Mouse (Mus musculus): ENCODE results near the gene Gm3250. TPM values are rescaled to one million over a fixed set of nuclear protein-coding genes. Genes with fewer than 3 reads are reported as not detected.
"Not testable (repeated sequence)": the region's sequence is repeated elsewhere in the genome, so short reads cannot be mapped to it uniquely, and the experiment has no call there.

The Gm3250 gene
- polyA plus RNA-seq, 1 experiment = not detected

- TF ChIP-seq CTCF (IDR thresholded peaks at IDR 0.05; ENCODE audit: insufficient read depth, low read depth, low read length) = no peak
- no peak for TF ChIP-seq POLR2A (IDR thresholded peaks at IDR 0.05; ENCODE audit: insufficient read depth, low read depth, low read length)
- Histone ChIP-seq H3K4me1 (ENCODE audit: control insufficient read depth, insufficient read depth, low read length) (peaks cover 9% of the 10 kb centered on the region; the same call in 1 of the 2 replicates), H3K4me3 (ENCODE audit: insufficient read depth, low read depth, low read length) (no peak overlapping the region)
Measured at GRCm38 (mm10) chr10:77753448-77753847, 28.9 kb downstream of the Gm3250 start.

GRCm38 (mm10) chr10:77752312-77752711 is 30.0 kb downstream of the Gm3250 start:
- 72% methylated on average over 3 of the region's 3 CpGs for WGBS
- H3K27ac ChIP-seq (ENCODE audit: insufficient read depth, low read depth, low read length); H3K4me1 ChIP-seq (ENCODE audit: control insufficient read depth, insufficient read depth, low read length); H3K4me3 ChIP-seq (ENCODE audit: insufficient read depth, low read depth, low read length): not testable (repeated sequence)

More at GRCm38 (mm10) chr10:77753448-77753847, 28.9 kb downstream of the Gm3250 start:
- H3K27ac ChIP-seq (ENCODE audit: insufficient read depth, low read depth, low read length) = no peak overlapping the region

- not testable (repeated sequence) for H3K27ac ChIP-seq (ENCODE audit: insufficient read depth, low read depth, low read length); H3K4me3 ChIP-seq (ENCODE audit: insufficient read depth, low read depth, low read length); H3K4me1 ChIP-seq (ENCODE audit: control insufficient read depth, insufficient read depth, low read length)
- 75% methylated on average over 1 of the region's 1 CpGs for whole genome bisulfite sequencing
Measured at GRCm38 (mm10) chr10:77751254-77751653, 31.1 kb downstream of the Gm3250 start, which contains the start of gene Gm9736. Gene Gm9736 (minus strand): TSS chr10:77751354.

DNA sequence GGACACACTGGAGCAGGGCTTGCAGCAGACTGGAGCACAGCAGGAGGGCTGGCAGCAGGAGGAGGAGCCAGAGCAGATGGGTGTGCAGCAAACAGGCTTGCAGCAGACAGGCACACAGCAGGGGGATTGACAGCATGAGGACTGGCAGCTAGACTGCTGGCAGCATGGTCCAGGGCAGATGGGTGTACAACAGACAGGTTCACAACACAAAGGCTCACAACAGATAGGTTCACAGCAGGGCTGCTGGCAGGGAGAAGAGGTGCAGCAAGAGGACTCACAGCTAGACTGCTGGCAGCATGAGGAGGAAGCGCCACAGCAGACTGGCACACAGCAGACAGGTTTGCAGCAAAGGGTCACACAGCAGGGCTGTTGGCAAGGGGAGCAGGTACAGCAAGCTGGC is 31.7 kb downstream of the Gm3250 start:
- H3K4me1 ChIP-seq (ENCODE audit: control insufficient read depth, insufficient read depth, low read length); H3K27ac ChIP-seq (ENCODE audit: insufficient read depth, low read depth, low read length); H3K4me3 ChIP-seq (ENCODE audit: insufficient read depth, low read depth, low read length): not testable (repeated sequence)
- 54% methylated on average over 1 of the region's 1 CpGs for WGBS

GRCm38 (mm10) chr10:77741924-77742688 is 40.2 kb downstream of the Gm3250 start, which contains the start of gene Gm18596:
Gene Gm18596 (minus strand): TSS chr10:77742638.
- not testable (repeated sequence) for H3K4me3 ChIP-seq (ENCODE audit: insufficient read depth, low read depth, low read length); H3K27ac ChIP-seq (ENCODE audit: insufficient read depth, low read depth, low read length)
- H3K4me1 ChIP-seq (ENCODE audit: control insufficient read depth, insufficient read depth, low read length) = peaks cover 24% of the 10 kb centered on the region
- WGBS = 56% methylated on average over 5 of the region's 5 CpGs

GRCm38 (mm10) chr10:77738929-77739328 is 43.4 kb downstream of the Gm3250 start:
- no peak overlapping the region for H3K4me3 ChIP-seq (ENCODE audit: insufficient read depth, low read depth, low read length)
- H3K27ac ChIP-seq (ENCODE audit: insufficient read depth, low read depth, low read length) = no peak overlapping the region
- 96% methylated on average over 4 of the region's 4 CpGs for WGBS
- H3K4me1 ChIP-seq (ENCODE audit: control insufficient read depth, insufficient read depth, low read length) = peaks cover 25% of the 10 kb centered on the region
- TF ChIP-seq CTCF (IDR thresholded peaks at IDR 0.05; ENCODE audit: insufficient read depth, low read depth, low read length) (no peak), POLR2A (IDR thresholded peaks at IDR 0.05; ENCODE audit: insufficient read depth, low read depth, low read length) (no peak)

- Histone ChIP-seq H3K27ac (ENCODE audit: insufficient read depth, low read depth, low read length) (no peak overlapping the region), H3K4me3 (ENCODE audit: insufficient read depth, low read depth, low read length) (no peak overlapping the region), H3K4me1 (ENCODE audit: control insufficient read depth, insufficient read depth, low read length) (peaks cover 15% of the 10 kb centered on the region)
- TF ChIP-seq CTCF (IDR thresholded peaks at IDR 0.05; ENCODE audit: insufficient read depth, low read depth, low read length) = no peak
- no peak for TF ChIP-seq POLR2A (IDR thresholded peaks at IDR 0.05; ENCODE audit: insufficient read depth, low read depth, low read length)
- 92% methylated on average over 1 of the region's 1 CpGs for WGBS
Measured at GRCm38 (mm10) chr10:77735928-77736327, 46.4 kb downstream of the Gm3250 start.

Other genes starting within 250 kb of the Gm3250 start
- not detected in 2 replicates for gene Pttg1ip, start 200.8 kb downstream of the Gm3250 start, polyA plus RNA-seq (2012; ENCODE audit: insufficient read depth, insufficient read length, low replicate concordance, missing spikeins)
- 414 TPM in 1 of 2 replicates, not detected in the other for gene Sumo3, start 176.4 kb downstream of the Gm3250 start, polyA plus RNA-seq (2012; ENCODE audit: insufficient read depth, insufficient read length, low replicate concordance, missing spikeins)
- gene Gm49325, start 176.3 kb downstream of the Gm3250 start, polyA plus RNA-seq (2012; ENCODE audit: insufficient read depth, insufficient read length, low replicate concordance, missing spikeins) = not detected in 2 replicates
- gene Ube2g2, start 160.3 kb downstream of the Gm3250 start, polyA plus RNA-seq (2012; ENCODE audit: insufficient read depth, insufficient read length, low replicate concordance, missing spikeins) = not detected in 2 replicates
- gene Tspear, start 96.0 kb downstream of the Gm3250 start, polyA plus RNA-seq (2012; ENCODE audit: insufficient read depth, insufficient read length, low replicate concordance, missing spikeins) = not detected in 2 replicates
- not detected in 2 replicates for gene Gm19402, start 91.8 kb downstream of the Gm3250 start, polyA plus RNA-seq (2012; ENCODE audit: insufficient read depth, insufficient read length, low replicate concordance, missing spikeins)
- not detected in 2 replicates for gene Gm9508, start 85.3 kb downstream of the Gm3250 start, polyA plus RNA-seq (2012; ENCODE audit: insufficient read depth, insufficient read length, low replicate concordance, missing spikeins)
- not detected in 2 replicates for gene Gm10272, start 75.9 kb downstream of the Gm3250 start, polyA plus RNA-seq (2012; ENCODE audit: insufficient read depth, insufficient read length, low replicate concordance, missing spikeins)
- not detected in 2 replicates for gene Gm10024, start 71.1 kb downstream of the Gm3250 start, polyA plus RNA-seq (2012; ENCODE audit: insufficient read depth, insufficient read length, low replicate concordance, missing spikeins)
- not detected in 2 replicates for gene Gm10142, start 66.7 kb downstream of the Gm3250 start, polyA plus RNA-seq (2012; ENCODE audit: insufficient read depth, insufficient read length, low replicate concordance, missing spikeins)
- gene Krtap12-1, start 61.9 kb downstream of the Gm3250 start, polyA plus RNA-seq (2012; ENCODE audit: insufficient read depth, insufficient read length, low replicate concordance, missing spikeins) = not detected in 2 replicates
- gene Gm10100, start 56.1 kb downstream of the Gm3250 start, polyA plus RNA-seq (2012; ENCODE audit: insufficient read depth, insufficient read length, low replicate concordance, missing spikeins) = not detected in 2 replicates
- not detected in 2 replicates for gene Gm18596, start 39.9 kb downstream of the Gm3250 start, polyA plus RNA-seq (2012; ENCODE audit: insufficient read depth, insufficient read length, low replicate concordance, missing spikeins)
- not detected in 2 replicates for gene Gm9736, start 31.2 kb downstream of the Gm3250 start, polyA plus RNA-seq (2012; ENCODE audit: insufficient read depth, insufficient read length, low replicate concordance, missing spikeins)
- gene Gm3233, start 22.9 kb downstream of the Gm3250 start, polyA plus RNA-seq (2012; ENCODE audit: insufficient read depth, insufficient read length, low replicate concordance, missing spikeins) = not detected in 2 replicates
- gene Gm3238, start 11.2 kb downstream of the Gm3250 start, polyA plus RNA-seq (2012; ENCODE audit: insufficient read depth, insufficient read length, low replicate concordance, missing spikeins) = not detected in 2 replicates
- gene Gm7138, start 5.6 kb downstream of the Gm3250 start, polyA plus RNA-seq (2012; ENCODE audit: insufficient read depth, insufficient read length, low replicate concordance, missing spikeins) = not detected in 2 replicates
- gene Gm7137, start 5.7 kb upstream of the Gm3250 start, polyA plus RNA-seq (2012; ENCODE audit: insufficient read depth, insufficient read length, low replicate concordance, missing spikeins) = not detected in 2 replicates
- not detected in 2 replicates for gene Gm9639, start 12.5 kb upstream of the Gm3250 start, polyA plus RNA-seq (2012; ENCODE audit: insufficient read depth, insufficient read length, low replicate concordance, missing spikeins)
- gene Gm19668, start 16.6 kb upstream of the Gm3250 start, polyA plus RNA-seq (2012; ENCODE audit: insufficient read depth, insufficient read length, low replicate concordance, missing spikeins) = not detected in 2 replicates
- not detected in 2 replicates for gene Gm9507, start 29.3 kb upstream of the Gm3250 start, polyA plus RNA-seq (2012; ENCODE audit: insufficient read depth, insufficient read length, low replicate concordance, missing spikeins)
- not detected in 2 replicates for gene Gm2696, start 32.1 kb upstream of the Gm3250 start, polyA plus RNA-seq (2012; ENCODE audit: insufficient read depth, insufficient read length, low replicate concordance, missing spikeins)
- not detected in 2 replicates for gene Krtap10-4, start 44.6 kb upstream of the Gm3250 start, polyA plus RNA-seq (2012; ENCODE audit: insufficient read depth, insufficient read length, low replicate concordance, missing spikeins)
- not detected in 2 replicates for gene Krtap10-10, start 53.4 kb upstream of the Gm3250 start, polyA plus RNA-seq (2012; ENCODE audit: insufficient read depth, insufficient read length, low replicate concordance, missing spikeins)
- gene Gm36176, start 64.3 kb upstream of the Gm3250 start, polyA plus RNA-seq (2012; ENCODE audit: insufficient read depth, insufficient read length, low replicate concordance, missing spikeins) = not detected in 2 replicates
- not detected in 2 replicates for gene Gm10318, start 70.3 kb upstream of the Gm3250 start, polyA plus RNA-seq (2012; ENCODE audit: insufficient read depth, insufficient read length, low replicate concordance, missing spikeins)
- not detected in 2 replicates for gene Gm3285, start 79.4 kb upstream of the Gm3250 start, polyA plus RNA-seq (2012; ENCODE audit: insufficient read depth, insufficient read length, low replicate concordance, missing spikeins)
- gene Lrrc3, start 120.0 kb upstream of the Gm3250 start, polyA plus RNA-seq (2012; ENCODE audit: insufficient read depth, insufficient read length, low replicate concordance, missing spikeins) = not detected in 2 replicates
- gene Trpm2, start 188.0 kb upstream of the Gm3250 start, polyA plus RNA-seq (2012; ENCODE audit: insufficient read depth, insufficient read length, low replicate concordance, missing spikeins) = not detected in 2 replicates
- not detected in 2 replicates for gene 1810043G02Rik, start 196.0 kb upstream of the Gm3250 start, polyA plus RNA-seq (2012; ENCODE audit: insufficient read depth, insufficient read length, low replicate concordance, missing spikeins)
- gene Pfkl, start 227.5 kb upstream of the Gm3250 start, polyA plus RNA-seq (2012; ENCODE audit: insufficient read depth, insufficient read length, low replicate concordance, missing spikeins) = not detected in 2 replicates

Data from olfactory bulb, adult 2 months (tissue).